Mouse (Mus musculus) bone marrow, adult 2 months (tissue): ENCODE results near the gene Grin2a.

Source experiments
- CTCF ChIP-seq: fragments of 200-500 bp; IDR thresholded peaks from 2 replicates; pipeline ENCODE4 v1.5.1; 2011; ENCODE audit warnings: low read length, control low read depth; ENCODE audit not compliant: control insufficient read depth, insufficient read depth
- POLR2A ChIP-seq: fragments of 200-500 bp; IDR thresholded peaks from 2 replicates; pipeline ENCODE4 v1.6.1; 2011; ENCODE audit warnings: low read depth, mild to moderate bottlenecking, control low read depth, low read length, borderline replicate concordance; ENCODE audit not compliant: control insufficient read depth

GRCm38 (mm10) chr16:9940716-9941115 is 54.6 kb downstream of the Grin2a start:
- no peak for TF ChIP-seq POLR2A
- TF ChIP-seq CTCF, result no peak
